Mouse (Mus musculus) urinary bladder, postnatal 14 days (tissue): ENCODE data around the gene Agbl2.
A peak's percentile ranks its signal among the peaks of the same experiment; 100 is the strongest.

ENCODE experiments used
- DNase-seq: peaks from one replicate; pipeline ENCODE4 v3.0.0; 2021; ENCODE audit warnings: low spot score

The Agbl2 gene

GRCm38 (mm10) chr2:90782458-90782857, at the start of gene Agbl2:
Gene Agbl2 (plus strand): TSS chr2:90782727.
- DNase-seq = peak; percentile 24

- DNase-seq = no peak
Observed at GRCm38 (mm10) chr2:90735326-90735725, 47.2 kb upstream of the Agbl2 start.

DNA sequence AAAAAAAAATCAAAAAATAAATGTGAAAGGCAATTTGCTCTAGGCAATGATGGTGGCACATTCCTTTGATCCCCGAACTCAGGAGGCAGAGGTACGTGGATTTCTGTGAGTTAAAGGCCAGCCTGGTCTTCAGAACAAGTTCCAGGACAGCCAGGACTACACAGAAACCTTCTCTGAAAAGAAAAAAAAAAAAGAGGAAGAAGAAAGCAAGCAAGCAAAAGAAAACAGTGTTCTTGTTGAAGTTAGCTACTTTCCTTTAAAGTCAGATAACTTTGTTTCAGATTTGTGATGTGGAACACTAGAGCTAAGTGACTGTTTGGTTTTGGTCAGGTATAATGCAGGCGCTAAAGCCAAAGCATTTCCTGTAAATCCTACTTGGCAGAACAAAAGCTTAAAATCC, 43.7 kb upstream of the Agbl2 start:
- DNase-seq = no peak

GRCm38 (mm10) chr2:90739327-90739726, 43.2 kb upstream of the Agbl2 start:
- no peak for DNase-seq

DNA sequence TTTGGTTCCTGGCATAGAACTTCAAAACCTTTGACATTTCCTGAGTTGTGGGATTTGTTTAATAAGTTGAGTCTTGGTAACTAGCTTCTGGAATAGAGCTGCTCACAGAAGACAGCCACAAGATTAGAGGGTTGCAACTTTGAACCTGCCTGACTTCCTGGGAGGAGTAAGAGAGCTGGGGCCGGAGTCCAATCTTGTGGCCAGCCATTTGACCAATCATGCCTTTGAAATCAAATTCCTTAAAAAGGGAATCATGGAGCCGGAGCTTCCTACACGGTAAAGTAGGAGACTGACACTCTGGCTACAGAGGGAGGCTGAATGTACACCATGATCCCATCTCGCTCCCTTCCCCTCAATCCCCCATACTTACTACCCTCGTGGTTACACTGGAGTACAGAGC, 42.6 kb upstream of the Agbl2 start:
- no peak for DNase-seq

- no peak for DNase-seq
Observed at GRCm38 (mm10) chr2:90744285-90745052, 38.1 kb upstream of the Agbl2 start.

GRCm38 (mm10) chr2:90745053-90745678, 37.4 kb upstream of the Agbl2 start, which contains the start of gene Fnbp4:
Gene Fnbp4 (plus strand): TSS chr2:90745370.
- peak; percentile 98 for DNase-seq

DNA sequence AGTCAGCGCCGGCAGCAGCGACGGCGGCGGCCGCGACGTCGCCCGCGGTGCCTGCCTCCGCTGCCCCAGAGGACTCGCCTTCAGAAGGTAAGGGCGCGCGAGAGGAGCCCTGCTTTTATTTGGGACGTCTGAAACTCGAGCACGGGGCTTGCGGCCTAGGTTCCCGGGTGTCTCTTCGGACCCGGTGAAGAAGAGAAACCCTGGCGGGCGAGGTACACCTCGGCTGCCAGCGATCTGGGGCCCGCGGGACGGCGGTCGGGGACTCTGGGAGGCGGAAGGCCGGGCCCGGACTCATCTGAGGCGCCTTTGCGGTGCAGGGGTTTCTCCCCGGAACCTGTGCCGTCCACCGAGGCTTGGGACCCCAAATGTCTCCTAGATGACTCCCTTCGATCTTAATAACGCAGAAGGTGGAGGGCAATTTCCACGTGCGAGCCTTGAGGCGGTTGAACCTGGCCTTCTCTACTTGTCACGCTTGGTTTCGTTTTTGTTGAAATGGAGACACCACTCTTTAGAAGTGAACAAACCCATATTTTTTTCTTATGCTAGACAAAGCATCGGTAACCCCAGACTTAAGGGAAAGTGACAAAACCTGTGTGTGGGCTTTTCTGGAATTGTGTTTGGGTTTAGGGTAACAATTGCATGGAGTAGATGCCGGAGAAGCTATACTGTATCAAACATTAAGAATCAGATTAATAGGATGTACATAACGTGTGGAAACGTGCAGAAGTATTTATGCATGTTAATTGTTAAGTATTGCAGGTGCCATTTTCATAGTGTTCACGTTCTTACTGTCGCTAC, 36.6 kb upstream of the Agbl2 start:
- DNase-seq = no peak

DNA sequence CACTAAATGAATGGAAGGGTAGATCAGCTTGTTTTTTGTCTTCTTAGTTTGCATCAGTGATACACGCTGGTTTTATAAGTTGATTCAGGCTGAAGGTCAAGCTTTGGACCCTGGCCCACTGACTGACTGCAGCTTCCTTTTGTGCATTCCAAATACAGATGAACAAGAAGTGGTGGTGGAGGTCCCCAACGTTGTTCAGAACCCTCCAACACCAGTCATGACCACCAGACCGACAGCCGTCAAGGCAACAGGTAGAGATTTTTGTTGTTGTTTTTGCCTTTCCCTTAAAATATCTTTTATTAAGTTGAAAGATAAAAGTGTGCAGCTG, 36.0 kb upstream of the Agbl2 start:
- DNase-seq = no peak

DNA sequence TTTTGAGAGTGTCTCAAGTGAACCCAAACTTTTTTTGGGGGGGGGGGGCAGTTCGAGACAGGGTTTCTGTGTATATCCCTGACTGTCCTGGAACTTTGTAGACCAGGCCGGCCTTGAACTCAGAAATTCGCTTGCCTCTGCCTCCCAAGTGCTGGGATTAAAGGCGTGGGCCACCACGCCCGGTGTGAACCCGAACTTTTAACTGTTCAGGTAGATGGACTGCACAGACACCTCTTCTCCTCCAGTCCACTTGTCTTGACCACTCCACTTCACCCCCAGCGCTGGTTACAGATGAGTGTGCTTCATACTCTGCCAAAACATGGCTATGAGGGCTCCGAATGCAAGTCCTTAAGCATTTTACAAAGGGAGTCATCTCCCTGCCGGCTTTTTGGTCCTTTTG, 35.4 kb upstream of the Agbl2 start:
- no peak for DNase-seq

DNA sequence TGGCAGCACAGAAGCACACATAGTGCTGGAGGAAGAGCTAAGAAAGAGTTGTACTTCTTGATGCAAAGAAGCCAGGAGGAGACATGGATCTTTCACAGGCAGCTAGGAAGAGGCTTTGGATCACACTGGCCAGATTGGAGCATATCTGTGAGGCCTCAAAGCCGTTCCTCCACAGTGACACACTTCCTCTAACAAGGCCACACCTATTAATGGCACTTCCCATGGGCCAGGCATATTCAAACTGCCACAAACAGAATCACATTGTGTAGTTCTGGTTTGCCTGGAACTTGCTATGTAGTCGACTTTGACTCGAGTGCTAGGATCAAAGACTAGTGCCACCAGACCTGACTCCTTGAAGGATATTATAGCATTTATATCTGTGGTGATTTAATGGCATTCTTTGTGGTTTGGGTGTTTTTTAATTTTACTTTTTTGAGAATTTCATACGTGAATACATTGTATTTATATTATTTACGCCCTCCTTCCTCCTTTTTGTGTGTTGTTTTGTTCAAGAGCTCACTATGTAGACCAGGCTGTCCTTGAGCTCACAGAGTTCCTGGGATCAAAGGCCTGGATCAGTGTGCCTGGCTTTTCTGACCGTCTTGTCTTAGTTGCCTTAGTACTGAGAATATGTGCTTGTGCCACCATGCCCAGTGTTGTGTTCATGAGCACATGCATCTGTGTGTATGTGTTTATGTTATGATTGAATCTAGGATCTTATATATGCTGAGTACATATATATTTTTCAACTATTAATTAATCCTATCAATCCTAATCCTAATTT, 32.7 kb upstream of the Agbl2 start:
- DNase-seq = no peak

- no peak for DNase-seq
Observed at GRCm38 (mm10) chr2:90753565-90753964, 29.0 kb upstream of the Agbl2 start.

DNA sequence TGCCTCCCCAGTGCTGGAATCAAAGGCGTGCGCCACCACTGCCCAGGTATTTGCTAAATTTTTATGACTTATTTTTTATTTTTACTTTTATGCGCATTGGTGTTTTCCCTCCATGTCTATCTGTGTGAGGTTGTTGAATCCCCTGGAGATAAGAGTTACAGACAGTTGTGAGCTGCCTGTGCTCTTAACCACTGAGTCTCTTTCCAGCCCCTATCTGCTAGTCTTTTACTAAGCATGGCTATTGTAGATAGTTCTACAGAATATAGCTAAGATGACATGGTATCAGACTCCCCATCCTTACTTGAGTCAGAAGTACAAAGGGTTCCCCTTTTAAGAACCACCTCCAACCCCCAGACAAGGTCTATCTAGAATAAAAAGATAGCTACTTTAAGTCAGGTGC, 28.3 kb upstream of the Agbl2 start:
- no peak for DNase-seq

DNA sequence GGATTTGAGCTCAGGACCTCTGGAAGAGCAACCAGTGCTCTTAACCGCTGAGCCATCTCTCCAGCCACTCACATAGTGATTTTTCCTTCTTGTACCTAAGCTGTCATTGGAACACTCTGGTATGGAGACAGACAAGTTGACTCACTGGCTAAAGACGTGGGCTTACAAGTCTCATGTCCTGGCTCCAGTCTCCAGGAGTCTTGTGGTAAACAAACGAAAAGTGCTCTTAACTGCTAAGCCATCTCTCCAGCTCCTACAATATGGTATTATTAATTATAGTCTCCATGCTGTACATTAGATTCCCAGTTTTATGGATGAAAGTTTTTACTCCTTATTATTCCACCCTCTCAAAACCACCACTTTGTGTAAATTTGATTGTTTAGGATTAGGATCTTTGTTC, 17.4 kb upstream of the Agbl2 start:
- DNase-seq = no peak

- no peak for DNase-seq
Observed at GRCm38 (mm10) chr2:90781323-90781722, 1.2 kb upstream of the Agbl2 start.

- no peak for DNase-seq
Observed at GRCm38 (mm10) chr2:90781938-90782337, 589 bp upstream of the Agbl2 start.

GRCm38 (mm10) chr2:90782901-90783486, 467 bp downstream of the Agbl2 start:
- DNase-seq = peak; percentile 6

GRCm38 (mm10) chr2:90788126-90788525, 5.6 kb downstream of the Agbl2 start:
- DNase-seq = no peak

GRCm38 (mm10) chr2:90808241-90809126, 26.0 kb downstream of the Agbl2 start:
- DNase-seq = no peak

GRCm38 (mm10) chr2:90810751-90811150, 28.2 kb downstream of the Agbl2 start:
- DNase-seq = no peak

DNA sequence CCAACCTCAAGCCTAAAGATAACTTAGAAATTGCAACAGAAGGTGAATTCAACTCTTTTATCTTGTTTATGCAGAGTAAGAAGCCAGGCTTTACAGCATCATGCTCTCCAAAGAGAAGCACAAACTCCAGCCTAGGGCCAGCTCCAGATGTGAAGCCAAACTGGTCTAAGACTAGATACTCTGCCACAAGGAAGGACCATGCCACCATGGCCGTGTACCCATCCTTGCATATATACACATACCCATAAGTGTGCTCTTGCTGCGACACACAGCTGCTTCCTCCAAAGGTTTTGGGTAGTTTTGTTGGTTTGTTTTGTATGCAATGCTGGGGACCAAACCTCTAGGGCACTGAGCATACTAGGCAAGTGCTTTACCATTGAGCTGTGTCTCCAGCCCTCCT, 32.7 kb downstream of the Agbl2 start:
- DNase-seq = no peak
